Mouse (Mus musculus) lung, embryonic 16.5 days (tissue): Measurements from ENCODE around the gene Zfp282. TPM values are rescaled to one million over a fixed set of nuclear protein-coding genes. Genes with fewer than 3 reads are reported as not detected.

Source experiments
- ATAC-seq: fragments of 200-750 bp; cut with Nextera tagmentation; 2 replicates; pipeline ENCODE4 v1.8.0; 2017; ENCODE audit warnings: low read depth, mild to moderate bottlenecking, moderate library complexity
- H3K27ac ChIP-seq: fragments of 300-500 bp; sonication (generic); 2 replicates; pipeline ENCODE4 v1.5.1; 2014; ENCODE audit warnings: mild to moderate bottlenecking, control low read depth, low read length
- H3K27me3 ChIP-seq: fragments of 300-500 bp; sonication (generic); 2 replicates; pipeline ENCODE4 v1.6.1; 2014; ENCODE audit warnings: low read depth, low read length, mixed read lengths; ENCODE audit not compliant: control insufficient read depth, insufficient read depth
- H3K36me3 ChIP-seq: fragments of 300-500 bp; sonication (generic); 2 replicates; pipeline ENCODE4 v1.6.1; 2014; ENCODE audit warnings: low read length; ENCODE audit not compliant: control insufficient read depth, insufficient read depth
- H3K4me1 ChIP-seq: fragments of 300-500 bp; sonication (generic); replicated peaks from 2 replicates; pipeline ENCODE4 v1.6.1; 2014; ENCODE audit warnings: low read length, mixed read lengths; ENCODE audit not compliant: control insufficient read depth, insufficient read depth
- H3K4me2 ChIP-seq: fragments of 300-500 bp; sonication (generic); 2 replicates; pipeline ENCODE4 v1.6.1; 2014; ENCODE audit warnings: low read depth, low read length, control low read depth
- H3K4me3 ChIP-seq: fragments of 300-500 bp; sonication (generic); 2 replicates; pipeline ENCODE4 v1.5.1; 2014; ENCODE audit warnings: mild to moderate bottlenecking, low read length, control low read depth
- H3K9ac ChIP-seq: fragments of 300-500 bp; sonication (generic); 2 replicates; pipeline ENCODE4 v1.6.1; 2014; ENCODE audit warnings: low read length, control low read depth
- H3K9me3 ChIP-seq: fragments of 300-500 bp; sonication (generic); 2 replicates; pipeline ENCODE4 v1.6.1; 2016; ENCODE audit warnings: low read length; ENCODE audit not compliant: control insufficient read depth
- WGBS: fragments of 180-500 bp; shearing (Covaris S2); extraction: QIAGEN DNeasy Blood & Tissue Kit; methylation state at CpG from one replicate; pipeline ENCODE4 v1.1.7; 2014; 5-methylcytosine and 5-hydroxymethylcytosine counted together
- polyA plus RNA-seq: library from polyadenylated mRNA; unstranded; fragments of >200 nt; fragmentation: Nextera tagmentation; extraction: Ambion mirVana; gene quantifications from 2 replicates; pipeline ENCODE4 v1.2.1, GENCODE M21; 2015

Zfp282 gene
- polyA plus RNA-seq, 1 experiment from 2014 or later: 14.3 TPM

DNA sequence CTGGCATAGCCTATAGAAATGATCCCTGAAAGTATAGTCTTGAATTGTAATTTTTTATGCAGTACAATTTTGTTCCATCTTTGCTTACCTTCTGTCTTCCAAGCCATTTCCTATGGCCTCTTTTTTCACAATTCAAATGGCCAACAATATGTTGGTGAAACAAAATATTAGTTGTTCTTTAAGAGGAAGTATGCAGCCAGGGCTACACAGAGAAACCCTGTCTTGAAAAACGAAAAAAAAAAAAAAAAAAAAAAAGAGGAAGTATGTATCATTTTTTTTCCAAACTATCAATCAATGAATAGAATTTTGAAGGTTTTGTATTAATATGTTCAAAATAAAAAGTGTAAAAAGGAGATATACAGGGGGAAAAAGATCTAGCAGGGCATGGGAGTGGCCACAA is 34.6 kb downstream of the Zfp282 start:
- 58% methylated on average over 1 of the region's 1 CpGs for WGBS
- Histone ChIP-seq H3K9ac (no peak overlapping the region), H3K27me3 (no peaks in the 10 kb centered on the region), H3K36me3 (peaks cover 7% of the 10 kb centered on the region), H3K4me1 (no peaks in the 10 kb centered on the region), H3K4me3 (no peak overlapping the region), H3K4me2 (no peak overlapping the region), H3K27ac (no peak overlapping the region), H3K9me3 (no peaks in the 10 kb centered on the region)
- ATAC-seq: no peak

DNA sequence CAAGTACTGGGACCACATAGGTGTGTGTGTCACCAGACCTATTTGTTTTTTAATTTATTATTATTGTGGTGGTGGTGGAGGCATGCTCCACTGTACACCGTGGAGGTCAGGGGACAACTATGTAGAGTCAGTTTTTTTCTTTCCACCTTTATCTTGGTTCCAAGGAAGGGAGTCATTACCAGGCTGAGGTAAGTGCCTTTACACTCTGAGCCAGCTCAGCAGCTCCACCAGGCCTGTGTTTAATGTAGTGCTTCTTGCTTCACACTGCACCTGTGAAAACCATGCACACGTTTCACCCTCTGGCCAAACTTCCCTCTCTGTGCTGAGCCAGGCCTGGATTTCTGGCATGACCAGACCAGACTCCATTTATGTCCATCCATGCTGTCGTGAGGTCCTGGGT is 36.0 kb downstream of the Zfp282 start:
- H3K4me2 ChIP-seq: no peak overlapping the region
- no peak overlapping the region for H3K9ac ChIP-seq
- H3K4me3 ChIP-seq: no peak overlapping the region
- H3K9me3 ChIP-seq: no peaks in the 10 kb centered on the region
- H3K4me1 ChIP-seq: no peaks in the 10 kb centered on the region
- H3K27me3 ChIP-seq: no peaks in the 10 kb centered on the region
- ATAC-seq: no peak
- H3K36me3 ChIP-seq: peaks cover 2% of the 10 kb centered on the region
- 42% methylated on average over 3 of the region's 3 CpGs for WGBS
- no peak overlapping the region for H3K27ac ChIP-seq

DNA sequence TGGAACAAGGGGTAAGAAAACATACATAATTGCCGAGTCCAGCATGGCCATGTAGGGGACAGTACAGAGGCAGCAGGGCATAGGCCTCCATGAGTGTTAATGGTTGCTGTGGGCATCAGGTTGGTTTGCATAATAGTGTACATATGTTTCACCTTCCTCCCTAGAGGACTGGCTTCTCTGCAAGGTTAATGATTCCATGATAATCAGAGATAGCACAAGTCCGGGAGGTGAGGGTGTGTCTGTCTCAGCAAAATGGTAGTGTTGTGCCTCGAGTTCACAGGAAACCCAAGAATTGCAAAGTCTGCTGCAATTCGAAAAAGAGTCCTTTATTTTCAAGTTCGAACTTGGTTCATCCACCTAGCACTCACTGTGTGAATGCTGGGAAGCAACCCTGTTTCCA is 40.0 kb downstream of the Zfp282 start:
- Histone ChIP-seq H3K36me3 (no peaks in the 10 kb centered on the region), H3K4me3 (no peak overlapping the region), H3K27me3 (no peaks in the 10 kb centered on the region), H3K9ac (no peak overlapping the region), H3K9me3 (no peaks in the 10 kb centered on the region), H3K27ac (no peak overlapping the region), H3K4me2 (no peak overlapping the region), H3K4me1 (peaks cover 8% of the 10 kb centered on the region)
- no peak for ATAC-seq
- 75% methylated on average over 5 of the region's 5 CpGs for WGBS

GRCm38 (mm10) chr6:47918768-47919274 is 41.8 kb downstream of the Zfp282 start:
- ATAC-seq: no peak
- 50% methylated on average over 3 of the region's 3 CpGs for WGBS

GRCm38 (mm10) chr6:47919646-47920446 is 42.8 kb downstream of the Zfp282 start:
- 27% methylated on average over 11 of the region's 11 CpGs for WGBS
- H3K9ac ChIP-seq: peak overlapping the region; percentile 92

More at GRCm38 (mm10) chr6:47918768-47919274, 41.8 kb downstream of the Zfp282 start:
- Histone ChIP-seq H3K4me1 (peaks cover 11% of the 10 kb centered on the region), H3K9ac (no peak overlapping the region), H3K27ac (no peak overlapping the region), H3K4me3 (no peak overlapping the region), H3K4me2 (no peak overlapping the region), H3K27me3 (no peaks in the 10 kb centered on the region), H3K9me3 (no peaks in the 10 kb centered on the region), H3K36me3 (no peaks in the 10 kb centered on the region)

GRCm38 (mm10) chr6:47920447-47921340 is 43.7 kb downstream of the Zfp282 start, which contains the start of gene Zfp212:
Gene Zfp212 (plus strand): TSS chr6:47920476.
- H3K4me2 ChIP-seq: peak within 1 kb of the TSS; percentile 66
- H3K27ac ChIP-seq: peak within 1 kb of the TSS; percentile 99
- ATAC-seq: peak; percentile 97
- H3K27me3 ChIP-seq: no peaks in the 10 kb centered on the region
- peak within 1 kb of the TSS; percentile 90 for H3K4me3 ChIP-seq
- H3K9me3 ChIP-seq: no peaks in the 10 kb centered on the region
- H3K4me1 ChIP-seq: peaks cover 11% of the 10 kb centered on the region
- peak within 1 kb of the TSS; percentile 92 for H3K9ac ChIP-seq
- WGBS: under 1% methylated on average over 61 of the region's 67 CpGs
- H3K36me3 ChIP-seq: no peaks in the 10 kb centered on the region

More at GRCm38 (mm10) chr6:47919646-47920446, 42.8 kb downstream of the Zfp282 start:
- Histone ChIP-seq H3K4me3 (peak overlapping the region; percentile 90), H3K27me3 (no peaks in the 10 kb centered on the region), H3K4me2 (peak overlapping the region; percentile 66), H3K36me3 (no peaks in the 10 kb centered on the region), H3K27ac (peak overlapping the region; percentile 99), H3K4me1 (peaks cover 11% of the 10 kb centered on the region), H3K9me3 (no peaks in the 10 kb centered on the region)
- no peak; the same call in 1 of the 2 replicates for ATAC-seq

GRCm38 (mm10) chr6:47942461-47942860 is 65.5 kb downstream of the Zfp282 start:
- WGBS: 46% methylated on average over 12 of the region's 12 CpGs

DNA sequence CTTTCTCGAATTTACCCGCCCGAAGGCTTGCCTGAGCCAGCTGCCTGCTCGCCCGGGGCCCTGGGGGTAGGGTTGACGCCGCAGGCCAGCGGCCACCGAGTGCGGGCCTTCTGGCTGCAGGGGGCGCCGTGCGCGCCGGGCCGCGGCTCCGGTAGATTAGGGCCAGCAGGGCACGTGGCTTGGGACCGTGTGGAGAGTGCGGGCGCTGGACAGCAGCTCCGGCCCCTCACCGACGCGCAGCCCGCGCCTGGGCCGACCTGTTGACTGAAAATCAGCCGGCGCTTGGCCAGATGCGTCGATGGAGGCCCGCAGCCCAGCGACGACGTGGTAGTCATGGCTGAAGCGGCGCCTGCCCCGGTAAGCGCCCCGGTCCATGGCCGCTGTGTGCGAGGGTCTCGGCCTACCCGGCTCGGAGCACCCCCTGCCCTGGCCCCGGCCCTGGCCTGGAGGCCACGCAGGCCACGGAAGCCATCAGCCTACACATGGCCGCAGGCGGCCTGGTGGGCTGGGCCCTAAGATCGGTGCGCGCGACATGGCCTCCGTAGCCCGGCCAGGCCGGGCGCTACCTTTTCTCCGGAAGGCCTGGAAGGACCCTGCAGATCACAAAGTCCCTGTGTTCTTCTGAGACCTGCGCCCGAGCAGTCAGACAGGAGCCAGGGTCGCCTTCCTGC is 66.2 kb downstream of the Zfp282 start:
- no peaks in the 10 kb centered on the region for H3K9me3 ChIP-seq
- 8% methylated on average over 62 of the region's 64 CpGs for WGBS
- H3K4me1 ChIP-seq: peaks cover 3% of the 10 kb centered on the region
- peak overlapping the region; percentile 45; the same call in 1 of the 2 replicates for H3K27ac ChIP-seq
- peak overlapping the region; percentile 86 for H3K4me2 ChIP-seq
- H3K9ac ChIP-seq: peak overlapping the region; percentile 78
- H3K36me3 ChIP-seq: peaks cover 5% of the 10 kb centered on the region
- peak; percentile 95 for ATAC-seq
- no peaks in the 10 kb centered on the region for H3K27me3 ChIP-seq
- H3K4me3 ChIP-seq: peak overlapping the region; percentile 56

More at GRCm38 (mm10) chr6:47942461-47942860, 65.5 kb downstream of the Zfp282 start:
- H3K27ac ChIP-seq: no peak overlapping the region
- no peaks in the 10 kb centered on the region for H3K27me3 ChIP-seq
- no peaks in the 10 kb centered on the region for H3K9me3 ChIP-seq
- peaks cover 5% of the 10 kb centered on the region for H3K36me3 ChIP-seq
- H3K4me1 ChIP-seq: peaks cover 3% of the 10 kb centered on the region
- peak overlapping the region; percentile 56 for H3K4me3 ChIP-seq
- H3K9ac ChIP-seq: peak overlapping the region; percentile 78
- peak overlapping the region; percentile 86 for H3K4me2 ChIP-seq
- ATAC-seq: no peak
